Mouse (Mus musculus) liver (tissue): ENCODE results near the gene Capzb.

Source experiments
- DNase-seq: peaks from one replicate; pipeline ENCODE4 v3.0.0-alpha.2; 2020; ENCODE audit warnings: mixed read lengths

The Capzb gene

GRCm38 (mm10) chr4:139240334-139240733 lies 47.6 kb downstream of the Capzb start:
- DNase-seq, result no peak

DNA sequence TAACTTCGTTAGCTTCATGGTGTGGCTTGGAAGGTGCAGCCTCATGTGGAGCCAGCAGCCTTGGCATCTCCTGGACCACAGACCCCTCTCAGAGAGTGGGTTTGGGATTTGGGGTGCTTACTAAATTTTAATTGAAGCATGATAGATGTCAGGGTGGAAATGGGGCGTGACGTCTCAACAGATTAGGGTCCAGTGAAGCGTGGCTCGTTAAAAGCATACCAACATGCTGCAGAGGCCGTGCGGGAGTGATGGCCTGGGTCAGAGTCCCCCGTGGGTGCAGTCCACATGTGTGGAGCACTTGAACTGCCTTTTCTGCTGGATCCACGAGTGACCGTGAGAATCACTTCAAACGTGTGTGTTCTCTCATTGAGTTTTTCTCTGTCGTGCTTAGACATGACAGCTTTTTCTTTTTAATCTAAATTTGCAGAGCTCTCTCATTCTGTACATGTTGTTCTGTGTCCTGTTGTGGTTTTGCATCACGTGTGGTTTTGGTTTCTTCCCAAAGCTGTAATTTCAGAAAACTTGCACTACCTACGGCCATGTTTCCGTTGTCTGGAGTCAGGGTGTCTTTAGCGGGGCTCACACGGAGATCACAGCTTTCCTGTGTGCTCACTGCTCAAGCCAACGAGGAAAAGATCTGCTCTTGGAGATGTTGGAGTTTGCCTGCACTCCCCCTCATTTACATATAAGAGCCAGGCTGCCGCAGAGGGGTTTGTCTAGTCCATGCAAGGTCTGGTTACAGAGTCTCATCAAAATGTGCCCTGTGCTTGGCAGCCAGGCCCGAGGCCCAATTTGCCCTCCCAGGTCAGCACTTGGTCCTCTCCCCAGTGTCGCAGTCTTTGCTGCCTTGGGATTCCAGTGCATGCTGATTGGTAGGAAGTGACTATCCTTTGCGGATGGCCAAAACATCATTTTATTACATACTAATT lies 49.2 kb downstream of the Capzb start:
- DNase-seq, result no peak

DNA sequence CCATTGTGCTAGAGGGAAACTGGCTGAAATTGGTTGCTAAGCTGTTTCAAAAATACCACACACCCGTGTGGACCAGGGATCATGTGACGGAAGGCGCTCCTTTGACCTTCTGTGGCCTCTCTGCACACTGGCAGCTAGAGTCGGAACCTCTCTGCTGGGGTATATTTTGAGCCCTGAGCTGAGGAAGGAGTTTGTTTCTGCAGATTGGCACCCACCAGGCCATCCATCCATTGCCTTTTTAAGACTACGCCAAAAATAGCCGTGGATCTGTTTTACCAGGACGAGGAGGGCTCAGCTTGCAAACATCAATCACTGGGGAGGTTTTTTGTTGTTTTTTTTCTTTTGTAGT lies 49.9 kb downstream of the Capzb start:
- DNase-seq, result no peak

DNA sequence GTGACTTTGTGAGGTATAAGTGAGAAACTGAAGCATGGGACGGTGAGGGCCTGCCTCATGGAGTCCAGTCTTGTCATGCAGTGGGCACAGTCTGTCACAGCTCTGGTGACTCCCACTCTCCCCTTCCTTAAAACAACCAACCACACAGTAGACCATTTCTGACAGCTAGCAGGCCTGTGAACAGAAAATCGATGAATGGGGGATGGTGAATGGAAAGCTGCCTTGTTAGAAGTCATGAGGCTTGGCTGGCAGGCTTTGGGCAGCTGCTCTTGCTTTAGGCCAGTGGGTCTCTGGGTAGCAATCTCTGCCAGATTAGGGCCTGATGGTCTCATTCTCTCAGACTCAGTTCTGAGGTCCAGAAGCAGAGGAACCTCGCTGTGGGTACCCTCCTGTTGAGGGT lies 51.5 kb downstream of the Capzb start:
- no peak for DNase-seq

GRCm38 (mm10) chr4:139244766-139245165 lies 52.1 kb downstream of the Capzb start:
- no peak for DNase-seq

- no peak for DNase-seq
Measured at GRCm38 (mm10) chr4:139245534-139245933, 52.8 kb downstream of the Capzb start.

DNA sequence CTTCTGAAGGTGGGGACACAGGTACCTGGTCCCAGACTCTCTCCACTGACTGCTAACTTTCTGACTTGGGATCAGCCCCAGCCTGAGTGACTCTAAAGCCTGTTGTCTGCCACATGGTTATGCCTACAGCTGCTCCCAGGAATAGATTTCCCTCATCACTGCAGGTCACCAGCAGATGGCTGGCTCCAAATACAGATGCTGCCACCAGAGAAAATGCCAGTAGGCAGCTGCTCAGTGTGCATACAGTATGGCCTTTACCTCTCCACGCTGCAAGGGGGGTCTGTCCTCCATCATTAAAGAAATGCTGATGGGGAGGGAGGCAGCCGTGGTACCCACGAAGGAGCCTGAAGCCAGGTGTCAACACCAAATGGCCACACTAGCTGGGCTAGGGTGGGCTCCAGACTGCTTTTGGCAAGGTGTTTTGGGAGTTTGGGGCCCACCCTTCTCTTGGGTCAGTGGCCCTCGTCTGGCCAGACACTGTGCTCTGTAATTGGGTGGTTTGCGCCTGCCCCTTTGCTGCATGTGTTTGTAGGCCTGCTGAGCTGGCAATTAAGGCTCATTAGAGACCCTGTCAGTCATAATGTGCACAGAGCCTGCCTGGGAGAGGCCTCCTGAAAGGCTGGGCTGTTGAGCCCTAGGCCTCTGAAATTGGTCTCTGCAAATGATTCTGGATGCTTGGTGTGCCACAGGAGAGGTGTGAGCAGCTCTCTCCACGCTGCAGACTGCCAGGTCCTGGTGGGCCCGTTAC lies 53.6 kb downstream of the Capzb start:
- no peak for DNase-seq

DNA sequence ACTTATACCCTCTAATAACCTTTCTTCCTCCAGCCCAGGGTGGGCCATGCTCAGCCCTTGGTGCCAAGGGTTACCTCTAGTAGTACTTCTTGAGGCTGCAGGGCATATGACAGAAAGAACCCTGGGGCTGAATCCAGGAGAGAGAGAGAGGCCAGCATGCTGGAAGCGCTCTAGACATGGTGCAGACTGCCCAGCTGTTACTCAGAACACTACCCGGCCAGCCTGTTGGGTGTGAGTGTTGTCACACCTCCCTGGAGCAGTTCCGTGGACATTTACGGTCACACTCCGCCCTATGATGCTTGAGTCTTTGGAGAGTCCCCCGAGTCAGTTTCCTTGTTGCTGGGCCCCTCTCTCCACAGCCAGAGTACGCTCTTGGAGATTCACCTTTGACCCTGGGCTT lies 55.3 kb downstream of the Capzb start:
- DNase-seq, result no peak

GRCm38 (mm10) chr4:139248736-139249135 lies 56.0 kb downstream of the Capzb start:
- no peak for DNase-seq

- no peak for DNase-seq
Measured at GRCm38 (mm10) chr4:139250043-139250442, 57.3 kb downstream of the Capzb start.

DNA sequence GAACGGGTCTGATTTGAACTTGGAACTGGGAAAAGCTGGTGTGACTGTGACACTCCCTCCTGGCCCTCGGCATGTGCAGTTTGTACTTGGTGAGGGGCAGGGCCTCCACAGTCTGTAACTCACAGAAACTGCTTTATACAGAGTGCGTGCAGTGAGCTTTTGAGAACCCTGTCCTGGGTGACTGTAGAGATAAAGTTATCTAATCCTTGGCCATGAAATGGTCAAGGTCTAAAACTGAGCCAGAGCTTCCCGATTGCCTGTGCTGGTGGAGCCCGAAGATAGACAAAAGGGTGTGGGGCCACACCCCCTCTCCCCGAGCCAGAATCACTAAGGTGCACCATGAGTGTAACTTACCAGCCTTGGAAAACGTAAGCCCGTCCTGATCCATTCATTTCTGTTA lies 58.2 kb downstream of the Capzb start:
- DNase-seq, result no peak

- peak; percentile 68 for DNase-seq
Measured at GRCm38 (mm10) chr4:139252051-139252760, 59.5 kb downstream of the Capzb start.

DNA sequence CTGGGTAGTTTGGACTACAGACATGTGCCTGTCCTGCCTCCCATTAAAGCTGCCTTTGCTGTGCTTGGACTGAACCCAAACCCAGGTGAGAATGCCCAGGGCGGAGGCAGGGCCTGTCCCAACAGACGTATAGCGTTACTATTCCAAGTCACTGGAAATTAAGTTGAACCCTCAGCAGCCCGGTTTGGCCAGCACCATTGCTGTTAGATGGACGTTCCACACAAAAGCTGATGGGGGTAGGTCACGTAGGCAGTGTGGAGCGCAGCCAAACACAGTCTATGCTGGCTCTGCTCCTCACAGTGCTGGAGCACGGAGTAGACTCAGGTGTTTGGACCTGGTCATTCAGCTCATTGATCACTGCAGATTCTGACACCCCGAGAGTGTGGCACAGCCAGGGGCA lies 60.5 kb downstream of the Capzb start:
- no peak for DNase-seq

- DNase-seq, result no peak
Measured at GRCm38 (mm10) chr4:139256146-139256545, 63.4 kb downstream of the Capzb start.

DNA sequence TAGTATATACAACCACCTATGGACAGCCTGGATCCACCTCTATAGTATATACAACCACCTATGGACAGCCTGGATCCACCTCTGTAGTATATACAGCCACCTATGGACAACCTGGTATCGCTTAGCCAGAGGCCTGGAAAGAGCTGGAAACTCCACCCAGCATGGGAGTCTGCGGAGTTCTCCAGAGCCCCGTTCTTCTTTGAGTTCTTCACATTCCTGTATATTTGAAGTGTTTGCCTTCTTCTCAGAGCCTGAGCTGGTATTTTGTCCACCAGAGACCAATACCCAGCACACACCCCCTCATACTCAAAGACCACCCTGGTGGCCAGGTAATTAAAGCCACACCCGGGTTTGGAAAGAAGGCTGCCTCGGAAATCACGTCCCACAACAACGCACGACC lies 64.0 kb downstream of the Capzb start:
- DNase-seq, result no peak

GRCm38 (mm10) chr4:139258621-139259301 lies 66.1 kb downstream of the Capzb start:
- DNase-seq, result no peak

- no peak for DNase-seq
Measured at GRCm38 (mm10) chr4:139259302-139259871, 66.7 kb downstream of the Capzb start.

DNA sequence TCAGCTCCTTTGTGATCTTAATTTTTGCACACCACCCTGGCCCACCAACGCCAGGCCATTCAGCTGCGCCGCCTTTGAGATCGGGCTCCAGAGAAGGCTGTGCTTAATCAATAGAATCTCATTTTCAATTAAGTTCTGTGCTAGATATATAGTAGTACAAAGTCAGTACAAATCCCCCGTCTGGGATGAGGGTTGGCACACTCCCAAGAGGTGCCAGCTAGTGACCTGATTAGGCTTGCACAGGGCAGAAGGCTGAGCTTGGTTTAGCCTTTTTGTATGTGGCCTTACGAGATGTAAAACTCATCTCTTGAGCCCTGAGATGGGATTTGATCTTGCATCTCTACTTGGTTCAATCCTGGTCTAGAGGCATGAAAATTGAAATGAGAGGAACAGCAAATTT lies 70.3 kb downstream of the Capzb start:
- no peak for DNase-seq

DNA sequence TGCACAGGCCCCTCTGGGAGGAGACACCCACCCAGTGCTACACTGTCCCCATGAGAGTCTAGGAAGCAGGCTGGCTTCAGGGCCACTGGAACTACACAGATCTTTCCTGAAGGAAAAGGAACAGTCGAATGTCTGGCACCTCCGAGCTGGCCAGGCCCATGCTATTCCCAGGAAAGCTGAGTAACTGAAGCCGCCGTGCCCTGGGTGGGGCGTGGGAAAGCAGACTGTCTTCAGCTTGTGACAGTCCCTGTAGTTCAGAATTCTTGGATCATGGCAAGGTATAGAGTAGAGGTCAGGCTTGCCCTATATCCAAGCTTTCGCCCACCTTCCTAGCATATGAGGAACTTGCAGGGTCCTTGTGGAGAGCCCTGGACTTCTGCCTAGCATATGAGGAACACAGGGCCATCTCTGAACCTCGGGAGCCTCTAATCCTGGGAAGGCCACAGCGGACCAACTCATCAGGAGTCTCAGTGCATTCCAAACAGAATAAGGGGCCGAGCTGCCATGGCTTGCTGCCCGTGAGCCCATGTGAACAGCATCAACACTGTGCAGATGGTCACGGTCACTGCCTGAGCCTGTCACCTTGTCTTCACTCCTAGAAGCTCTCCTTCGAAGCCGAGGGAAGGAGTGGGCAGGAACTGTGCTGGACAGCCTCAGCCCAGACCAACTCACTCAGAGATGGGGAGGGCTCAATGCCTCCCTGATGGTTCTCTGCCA lies 73.2 kb downstream of the Capzb start:
- no peak for DNase-seq

- no peak for DNase-seq
Measured at GRCm38 (mm10) chr4:139266500-139266865, 73.8 kb downstream of the Capzb start.

- no peak for DNase-seq
Measured at GRCm38 (mm10) chr4:139267335-139267734, 74.6 kb downstream of the Capzb start.

- no peak for DNase-seq
Measured at GRCm38 (mm10) chr4:139268242-139268641, 75.5 kb downstream of the Capzb start.
